Mouse (Mus musculus): ENCODE measurements at regions not wholly inside any gene's neighbourhood (a gene's known extent, or its start where the extent isn't known, plus 50 kb on each side); places are given as distances from the start of the nearest gene placed in this dataset.

- Histone ChIP-seq H3K4me3 (ENCODE audit: low read depth, low read length) (no peak overlapping the region), H3K9ac (ENCODE audit: low read depth, low read length) (no peak overlapping the region), H3K27me3 (ENCODE audit: control insufficient read depth, insufficient read depth, low read length) (no peaks in the 10 kb centered on the region), H3K9me3 (ENCODE audit: control insufficient read depth, low read length) (no peaks in the 10 kb centered on the region), H3K27ac (ENCODE audit: low read depth, low read length) (no peak overlapping the region), H3K36me3 (ENCODE audit: control insufficient read depth, insufficient read depth, low read length) (no peaks in the 10 kb centered on the region), H3K4me1 (replicated peaks; ENCODE audit: control insufficient read depth, insufficient read depth, low read length) (no peaks in the 10 kb centered on the region), H3K4me2 (replicated peaks; ENCODE audit: low read depth, low read length) (no peak overlapping the region)
- 88% methylated on average over 9 of the region's 9 CpGs for WGBS
- DNase-seq (ENCODE audit: low spot score) (no peak), ATAC-seq (ENCODE audit: low FRiP score) (no peak)
Measured at GRCm38 (mm10) chr14:46277832-46278611, 101.2 kb upstream of the Gm15217 start.

DNA sequence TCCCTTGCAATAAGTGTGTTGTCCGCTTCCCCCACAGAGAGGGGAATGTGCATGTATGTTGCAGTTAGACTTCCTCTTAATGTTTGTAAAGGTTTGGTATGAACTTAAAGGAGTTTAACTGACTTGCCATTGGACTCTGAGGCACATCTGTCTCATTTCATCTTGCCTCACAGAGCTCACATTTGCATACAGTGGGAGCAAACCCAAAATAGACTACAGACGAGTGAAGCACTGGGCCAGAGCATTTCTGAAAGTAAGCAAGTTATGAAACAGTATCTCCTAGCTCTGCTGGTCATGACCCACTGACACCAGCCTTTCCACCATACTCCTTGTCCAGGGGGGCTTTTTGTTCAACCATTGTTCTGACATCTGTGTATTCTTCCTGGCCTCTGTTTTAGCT is 86.8 kb upstream of the Gm15217 start:
- H3K9me3 ChIP-seq (ENCODE audit: control insufficient read depth, low read length), result no peaks in the 10 kb centered on the region
- 60% methylated on average over 2 of the region's 2 CpGs for WGBS
- no peak overlapping the region for H3K27ac ChIP-seq (ENCODE audit: low read depth, low read length)
- no peak for ATAC-seq (ENCODE audit: low FRiP score)
- no peak overlapping the region for H3K4me2 ChIP-seq (replicated peaks; ENCODE audit: low read depth, low read length)
- no peak overlapping the region for H3K9ac ChIP-seq (ENCODE audit: low read depth, low read length)
- no peak for DNase-seq (ENCODE audit: low spot score)
- no peak overlapping the region for H3K4me3 ChIP-seq (ENCODE audit: low read depth, low read length)
- H3K27me3 ChIP-seq (ENCODE audit: control insufficient read depth, insufficient read depth, low read length), result no peaks in the 10 kb centered on the region
- no peaks in the 10 kb centered on the region for H3K36me3 ChIP-seq (ENCODE audit: control insufficient read depth, insufficient read depth, low read length)
- no peaks in the 10 kb centered on the region for H3K4me1 ChIP-seq (replicated peaks; ENCODE audit: control insufficient read depth, insufficient read depth, low read length)

DNA sequence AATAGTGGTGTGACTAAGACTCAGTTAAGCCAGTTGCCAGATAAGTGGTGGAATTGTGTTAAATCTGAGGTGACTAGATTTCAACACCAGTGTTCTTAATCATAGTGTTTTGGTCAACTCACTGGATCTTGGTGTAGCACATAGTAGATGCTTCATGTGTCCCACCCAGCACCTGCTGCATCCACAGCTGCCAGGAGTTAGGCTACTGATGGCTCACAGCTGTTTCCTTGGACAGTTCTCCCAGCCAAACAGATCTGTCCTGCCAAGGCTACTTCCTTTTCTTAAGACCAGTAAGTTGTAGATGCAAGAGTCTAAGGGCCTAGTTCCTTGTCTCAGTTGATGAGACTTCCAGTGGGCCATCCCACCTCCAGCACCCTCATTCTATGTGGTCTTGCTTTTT is 82.9 kb upstream of the Gm15217 start:
- no peak for DNase-seq (ENCODE audit: low spot score)
- H3K4me3 ChIP-seq (ENCODE audit: low read depth, low read length), result no peak overlapping the region
- H3K9me3 ChIP-seq (ENCODE audit: control insufficient read depth, low read length), result no peaks in the 10 kb centered on the region
- H3K9ac ChIP-seq (ENCODE audit: low read depth, low read length), result no peak overlapping the region
- H3K27ac ChIP-seq (ENCODE audit: low read depth, low read length), result no peak overlapping the region
- ATAC-seq (ENCODE audit: low FRiP score), result no peak
- no peaks in the 10 kb centered on the region for H3K4me1 ChIP-seq (replicated peaks; ENCODE audit: control insufficient read depth, insufficient read depth, low read length)
- H3K27me3 ChIP-seq (ENCODE audit: control insufficient read depth, insufficient read depth, low read length), result no peaks in the 10 kb centered on the region
- no peak overlapping the region for H3K4me2 ChIP-seq (replicated peaks; ENCODE audit: low read depth, low read length)
- H3K36me3 ChIP-seq (ENCODE audit: control insufficient read depth, insufficient read depth, low read length), result no peaks in the 10 kb centered on the region

DNA sequence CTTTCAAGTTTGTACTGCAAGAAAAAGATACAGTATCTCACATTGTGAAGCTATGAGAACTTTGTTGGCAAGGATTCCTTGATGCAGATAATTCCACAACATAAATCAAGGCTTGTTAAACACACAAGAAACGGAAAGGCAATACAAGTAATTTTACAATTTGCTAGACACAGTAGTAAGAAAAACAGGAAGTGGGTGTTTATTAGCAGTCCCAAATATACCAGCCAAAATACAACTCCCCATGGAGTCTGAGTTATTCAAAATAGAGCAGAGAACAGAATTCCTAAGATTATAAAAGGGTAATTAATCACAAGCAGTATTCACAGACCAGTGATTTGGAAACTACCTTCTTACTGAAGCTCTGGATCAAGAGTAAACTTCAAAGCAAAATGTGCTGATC is 78.7 kb upstream of the Gm15217 start:
- H3K27me3 ChIP-seq (ENCODE audit: control insufficient read depth, insufficient read depth, low read length), result no peaks in the 10 kb centered on the region
- no peaks in the 10 kb centered on the region for H3K36me3 ChIP-seq (ENCODE audit: control insufficient read depth, insufficient read depth, low read length)
- WGBS, result 79% methylated on average over 1 of the region's 1 CpGs
- no peak overlapping the region for H3K4me3 ChIP-seq (ENCODE audit: low read depth, low read length)
- DNase-seq (ENCODE audit: low spot score) (no peak), ATAC-seq (ENCODE audit: low FRiP score) (no peak)
- H3K4me1 ChIP-seq (replicated peaks; ENCODE audit: control insufficient read depth, insufficient read depth, low read length), result no peaks in the 10 kb centered on the region
- no peak overlapping the region for H3K27ac ChIP-seq (ENCODE audit: low read depth, low read length)
- no peak overlapping the region for H3K9ac ChIP-seq (ENCODE audit: low read depth, low read length)
- H3K9me3 ChIP-seq (ENCODE audit: control insufficient read depth, low read length), result no peaks in the 10 kb centered on the region
- H3K4me2 ChIP-seq (replicated peaks; ENCODE audit: low read depth, low read length), result no peak overlapping the region

DNA sequence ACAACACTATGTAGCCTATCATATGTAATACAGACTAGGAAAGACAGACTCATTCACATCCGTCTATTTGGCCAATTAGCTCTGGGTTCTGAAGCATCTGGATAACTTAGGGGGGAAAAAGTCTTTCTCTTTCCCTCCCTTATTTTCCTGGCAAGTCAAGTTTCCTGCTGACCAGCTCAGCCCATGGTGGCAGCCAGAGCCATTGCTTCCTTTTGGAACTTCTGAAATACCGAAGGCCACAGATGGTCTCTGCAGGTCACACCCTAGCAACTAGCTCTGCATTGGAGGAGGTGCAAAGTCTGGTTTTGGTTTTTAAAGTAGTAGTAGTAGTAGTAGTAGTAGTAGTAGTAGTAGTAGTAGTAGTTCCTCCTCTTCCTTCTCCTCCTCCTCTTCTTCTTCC is 76.6 kb upstream of the Gm15217 start:
- no peak for ATAC-seq (ENCODE audit: low FRiP score)
- DNase-seq (ENCODE audit: low spot score), result no peak
- Histone ChIP-seq H3K4me2 (replicated peaks; ENCODE audit: low read depth, low read length) (no peak overlapping the region), H3K9ac (ENCODE audit: low read depth, low read length) (no peak overlapping the region), H3K9me3 (ENCODE audit: control insufficient read depth, low read length) (no peaks in the 10 kb centered on the region), H3K27ac (ENCODE audit: low read depth, low read length) (no peak overlapping the region), H3K4me1 (replicated peaks; ENCODE audit: control insufficient read depth, insufficient read depth, low read length) (no peaks in the 10 kb centered on the region), H3K36me3 (ENCODE audit: control insufficient read depth, insufficient read depth, low read length) (no peaks in the 10 kb centered on the region), H3K27me3 (ENCODE audit: control insufficient read depth, insufficient read depth, low read length) (no peaks in the 10 kb centered on the region), H3K4me3 (ENCODE audit: low read depth, low read length) (no peak overlapping the region)
- WGBS, result 93% methylated on average over 2 of the region's 2 CpGs

DNA sequence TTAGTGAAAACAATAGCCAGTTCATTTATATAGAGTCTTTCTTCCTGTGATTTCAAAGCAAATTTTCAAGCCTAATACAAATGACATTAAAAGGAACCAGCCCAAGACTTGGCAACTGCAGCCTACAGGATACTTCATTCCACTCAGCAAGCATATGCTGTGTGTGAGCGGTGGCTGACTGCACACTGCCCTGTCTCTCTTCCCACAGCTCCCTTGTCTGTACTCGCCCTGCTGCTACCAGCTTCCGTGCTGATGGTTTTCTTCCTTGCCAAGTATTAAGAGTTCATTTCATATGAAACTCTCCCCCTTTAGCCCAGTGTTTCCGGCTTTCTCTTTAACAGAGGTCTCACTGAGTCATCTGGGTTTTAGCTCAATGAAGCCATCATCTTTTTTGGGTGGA is 73.9 kb upstream of the Gm15217 start:
- no peak for ATAC-seq (ENCODE audit: low FRiP score)
- WGBS, result 81% methylated on average over 4 of the region's 4 CpGs
- H3K4me2 ChIP-seq (replicated peaks; ENCODE audit: low read depth, low read length), result no peak overlapping the region
- H3K4me1 ChIP-seq (replicated peaks; ENCODE audit: control insufficient read depth, insufficient read depth, low read length), result no peaks in the 10 kb centered on the region
- H3K36me3 ChIP-seq (ENCODE audit: control insufficient read depth, insufficient read depth, low read length), result no peaks in the 10 kb centered on the region
- H3K9me3 ChIP-seq (ENCODE audit: control insufficient read depth, low read length), result no peaks in the 10 kb centered on the region
- no peak overlapping the region for H3K4me3 ChIP-seq (ENCODE audit: low read depth, low read length)
- no peak for DNase-seq (ENCODE audit: low spot score)
- H3K9ac ChIP-seq (ENCODE audit: low read depth, low read length), result no peak overlapping the region
- H3K27ac ChIP-seq (ENCODE audit: low read depth, low read length), result no peak overlapping the region
- no peaks in the 10 kb centered on the region for H3K27me3 ChIP-seq (ENCODE audit: control insufficient read depth, insufficient read depth, low read length)

DNA sequence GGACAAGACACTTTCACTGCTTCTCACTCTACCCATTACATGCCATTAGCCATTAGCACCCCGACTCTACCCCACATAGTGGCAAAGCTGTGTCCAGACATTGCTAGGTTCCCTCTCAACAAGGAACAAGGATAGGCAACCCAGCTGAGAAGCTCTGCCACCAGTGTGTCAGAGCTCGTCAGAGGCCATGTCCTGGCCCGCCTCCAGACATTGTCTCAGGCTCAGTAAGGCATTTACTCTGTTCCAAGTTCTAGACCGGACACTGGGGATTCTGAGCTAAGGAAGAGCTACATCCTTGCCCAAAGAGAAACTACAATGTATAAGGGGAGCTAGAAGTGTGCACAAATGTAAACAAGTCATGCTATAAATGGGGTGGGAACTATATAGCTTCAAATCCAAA is 66.2 kb upstream of the Gm15217 start:
- no peak overlapping the region for H3K27ac ChIP-seq (ENCODE audit: low read depth, low read length)
- H3K36me3 ChIP-seq (ENCODE audit: control insufficient read depth, insufficient read depth, low read length), result no peaks in the 10 kb centered on the region
- H3K4me2 ChIP-seq (replicated peaks; ENCODE audit: low read depth, low read length), result no peak overlapping the region
- no peaks in the 10 kb centered on the region for H3K4me1 ChIP-seq (replicated peaks; ENCODE audit: control insufficient read depth, insufficient read depth, low read length)
- DNase-seq (ENCODE audit: low spot score), result no peak
- H3K4me3 ChIP-seq (ENCODE audit: low read depth, low read length), result no peak overlapping the region
- no peaks in the 10 kb centered on the region for H3K9me3 ChIP-seq (ENCODE audit: control insufficient read depth, low read length)
- H3K9ac ChIP-seq (ENCODE audit: low read depth, low read length), result no peak overlapping the region
- no peak for ATAC-seq (ENCODE audit: low FRiP score)
- H3K27me3 ChIP-seq (ENCODE audit: control insufficient read depth, insufficient read depth, low read length), result no peaks in the 10 kb centered on the region
- 89% methylated on average over 4 of the region's 4 CpGs for WGBS

DNA sequence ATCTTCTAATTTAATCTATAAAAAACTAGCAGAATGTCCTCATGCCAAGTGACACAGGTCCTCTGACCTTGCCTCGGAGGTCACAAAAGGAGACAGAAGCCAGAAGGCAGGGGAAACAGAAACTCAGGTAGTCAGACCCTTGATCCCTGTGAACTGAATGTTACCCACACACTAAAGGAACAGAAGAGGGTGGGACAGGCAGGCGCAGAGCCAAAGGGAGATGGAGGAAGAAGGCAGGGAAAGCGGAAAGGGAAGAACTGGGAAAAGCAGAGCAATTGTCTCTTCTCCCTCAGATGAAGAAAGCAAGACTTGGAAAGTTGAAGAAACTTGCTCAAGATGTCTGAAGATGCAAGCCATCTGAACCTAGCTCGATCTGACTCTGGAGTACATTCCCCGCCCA is 62.7 kb upstream of the Gm15217 start:
- WGBS, result 86% methylated on average over 5 of the region's 5 CpGs
- Histone ChIP-seq H3K4me1 (replicated peaks; ENCODE audit: control insufficient read depth, insufficient read depth, low read length) (no peaks in the 10 kb centered on the region), H3K4me2 (replicated peaks; ENCODE audit: low read depth, low read length) (no peak overlapping the region), H3K27me3 (ENCODE audit: control insufficient read depth, insufficient read depth, low read length) (no peaks in the 10 kb centered on the region), H3K9ac (ENCODE audit: low read depth, low read length) (no peak overlapping the region), H3K9me3 (ENCODE audit: control insufficient read depth, low read length) (no peaks in the 10 kb centered on the region), H3K4me3 (ENCODE audit: low read depth, low read length) (no peak overlapping the region), H3K36me3 (ENCODE audit: control insufficient read depth, insufficient read depth, low read length) (no peaks in the 10 kb centered on the region), H3K27ac (ENCODE audit: low read depth, low read length) (no peak overlapping the region)
- DNase-seq (ENCODE audit: low spot score) (no peak), ATAC-seq (ENCODE audit: low FRiP score) (no peak)

- no peak overlapping the region for H3K4me3 ChIP-seq (ENCODE audit: low read depth, low read length)
- ATAC-seq (ENCODE audit: low FRiP score), result no peak
- no peak overlapping the region for H3K9ac ChIP-seq (ENCODE audit: low read depth, low read length)
- H3K27me3 ChIP-seq (ENCODE audit: control insufficient read depth, insufficient read depth, low read length), result no peaks in the 10 kb centered on the region
- H3K36me3 ChIP-seq (ENCODE audit: control insufficient read depth, insufficient read depth, low read length), result no peaks in the 10 kb centered on the region
- H3K9me3 ChIP-seq (ENCODE audit: control insufficient read depth, low read length), result no peaks in the 10 kb centered on the region
- no peaks in the 10 kb centered on the region for H3K4me1 ChIP-seq (replicated peaks; ENCODE audit: control insufficient read depth, insufficient read depth, low read length)
- H3K4me2 ChIP-seq (replicated peaks; ENCODE audit: low read depth, low read length), result no peak overlapping the region
- 72% methylated on average over 16 of the region's 16 CpGs for WGBS
- no peak overlapping the region for H3K27ac ChIP-seq (ENCODE audit: low read depth, low read length)
- no peak for DNase-seq (ENCODE audit: low spot score)
Measured at GRCm38 (mm10) chr14:46317406-46318045, 61.7 kb upstream of the Gm15217 start.
